Mouse (Mus musculus) hematopoietic stem cell, adult 5-6 weeks (primary cell): ENCODE results near the gene Zdhhc22. TPM values are rescaled to one million over a fixed set of nuclear protein-coding genes. Genes with fewer than 3 reads are reported as not detected.
A peak's percentile ranks its signal among the peaks of the same experiment; 100 is the strongest.

Experiments used
- ATAC-seq, 2 experiments: fragments of 125-278 bp in 1 of 2; replicated peaks in 1 of 2; 2 replicates each; pipeline ENCODE4 v1.8.0; 2016 to 2017; ENCODE audit warnings: inconsistent platforms in 2 of 2, mild to moderate bottlenecking in 2 of 2, moderate number of reproducible peaks in 2 of 2, low read depth in 1 of 2, moderate TSS enrichment in 1 of 2; ENCODE audit not compliant: low FRiP score in 2 of 2, poor library complexity in 2 of 2, severe bottlenecking in 2 of 2, insufficient read depth in 1 of 2, low TSS enrichment in 1 of 2
- total RNA-seq: library from RNA; stranded (forward); fragments of 172-1452, 232-1000 nt; gene quantifications from 2 replicates; pipeline ENCODE4 v1.2.3, GENCODE M21; 2017

Gene Zdhhc22
- total RNA-seq: not detected in 2 replicates

GRCm38 (mm10) chr12:86989890-86990754, at the start of gene Zdhhc22:
Zdhhc22 (minus strand) TSS chr12:86990430.
- ATAC-seq: peak; percentile 27 to 47

- no peak for ATAC-seq
Measured at GRCm38 (mm10) chr12:87036631-87037030, 46.4 kb upstream of the Zdhhc22 start.

- ATAC-seq: no peak
Measured at GRCm38 (mm10) chr12:87031163-87031763, 41.0 kb upstream of the Zdhhc22 start.

- ATAC-seq: no peak
Measured at GRCm38 (mm10) chr12:87029251-87029976, 39.2 kb upstream of the Zdhhc22 start.

- no peak for ATAC-seq
Measured at GRCm38 (mm10) chr12:87028068-87028467, 37.8 kb upstream of the Zdhhc22 start.

GRCm38 (mm10) chr12:87027391-87027790, 37.2 kb upstream of the Zdhhc22 start:
- no peak for ATAC-seq

GRCm38 (mm10) chr12:87026871-87027240, 36.6 kb upstream of the Zdhhc22 start:
- no peak for ATAC-seq

- peak; percentile 49 to 51; a peak in 3 of 4 replicates for ATAC-seq
Measured at GRCm38 (mm10) chr12:87026109-87026870, 36.1 kb upstream of the Zdhhc22 start.

GRCm38 (mm10) chr12:87023456-87023855, 33.2 kb upstream of the Zdhhc22 start:
- ATAC-seq: no peak

- ATAC-seq: no peak
Measured at GRCm38 (mm10) chr12:87022006-87022405, 31.8 kb upstream of the Zdhhc22 start.

GRCm38 (mm10) chr12:87021040-87021439, 30.8 kb upstream of the Zdhhc22 start, which contains the start of gene Tmem63c:
Tmem63c (plus strand) TSS chr12:87021340.
- ATAC-seq: no peak

- ATAC-seq: no peak
Measured at GRCm38 (mm10) chr12:87018756-87019155, 28.5 kb upstream of the Zdhhc22 start.

- ATAC-seq: no peak
Measured at GRCm38 (mm10) chr12:87017041-87017440, 26.8 kb upstream of the Zdhhc22 start.

- no peak for ATAC-seq
Measured at GRCm38 (mm10) chr12:87004596-87004995, 14.4 kb upstream of the Zdhhc22 start.

- ATAC-seq: no peak
Measured at GRCm38 (mm10) chr12:87003606-87004005, 13.4 kb upstream of the Zdhhc22 start.

- ATAC-seq: no peak
Measured at GRCm38 (mm10) chr12:87002815-87003214, 12.6 kb upstream of the Zdhhc22 start.

GRCm38 (mm10) chr12:87002209-87002608, 12.0 kb upstream of the Zdhhc22 start:
- no peak for ATAC-seq
